Mouse (Mus musculus): ENCODE results near the gene Aoc3. TPM values are rescaled to one million over a fixed set of nuclear protein-coding genes. Genes with fewer than 3 reads are reported as not detected.

Gene Aoc3
- polyA plus RNA-seq (2016; fragmentation: Nextera tagmentation; extraction: Ambion mirVana): 0.05 and 0.06 TPM in 2 replicates

- Histone ChIP-seq H3K4me3 (no peak within 1 kb of the TSS), H3K4me1 (peaks cover 14% of the 10 kb centered on the region), H3K9ac (no peak within 1 kb of the TSS), H3K27ac (no peak within 1 kb of the TSS), H3K9me3 (replicated peaks) (no peaks in the 10 kb centered on the region), H3K27me3 (replicated peaks) (no peaks in the 10 kb centered on the region), H3K4me2 (no peak within 1 kb of the TSS), H3K36me3 (peaks cover 20% of the 10 kb centered on the region)
- no peak for ATAC-seq
- 63% methylated on average over 7 of the region's 7 CpGs for WGBS (ENCODE audit: insufficient replicate concordance)
Measured at GRCm38 (mm10) chr11:101330371-101330924, at the start of gene Aoc3. Aoc3 (plus strand) TSS chr11:101330605.

- Histone ChIP-seq H3K27me3 (replicated peaks) (peaks cover 6% of the 10 kb centered on the region; the same call in 1 of the 2 replicates), H3K9me3 (replicated peaks) (no peaks in the 10 kb centered on the region), H3K4me2 (no peak overlapping the region), H3K4me1 (peaks cover 38% of the 10 kb centered on the region), H3K9ac (no peak overlapping the region), H3K36me3 (peaks cover 31% of the 10 kb centered on the region), H3K27ac (no peak overlapping the region), H3K4me3 (no peak overlapping the region)
- ATAC-seq: no peak
- 59% methylated on average over 7 of the region's 7 CpGs for WGBS (ENCODE audit: insufficient replicate concordance)
Measured at GRCm38 (mm10) chr11:101280837-101281236, 49.6 kb upstream of the Aoc3 start.

GRCm38 (mm10) chr11:101282896-101283295 lies 47.5 kb upstream of the Aoc3 start:
- WGBS (ENCODE audit: insufficient replicate concordance): 57% methylated on average over 5 of the region's 5 CpGs
- Histone ChIP-seq H3K27me3 (replicated peaks) (peaks cover 6% of the 10 kb centered on the region; the same call in 1 of the 2 replicates), H3K4me1 (peaks cover 17% of the 10 kb centered on the region), H3K27ac (no peak overlapping the region), H3K36me3 (peaks cover 33% of the 10 kb centered on the region), H3K4me2 (no peak overlapping the region), H3K4me3 (no peak overlapping the region), H3K9ac (no peak overlapping the region), H3K9me3 (replicated peaks) (no peaks in the 10 kb centered on the region)
- no peak for ATAC-seq

- Histone ChIP-seq H3K4me3 (no peak overlapping the region), H3K9ac (no peak overlapping the region), H3K27ac (no peak overlapping the region), H3K4me1 (peaks cover 14% of the 10 kb centered on the region), H3K9me3 (replicated peaks) (no peaks in the 10 kb centered on the region), H3K36me3 (peaks cover 42% of the 10 kb centered on the region), H3K4me2 (no peak overlapping the region), H3K27me3 (replicated peaks) (peaks cover 6% of the 10 kb centered on the region; the same call in 1 of the 2 replicates)
- no peak for ATAC-seq
- 69% methylated on average over 4 of the region's 4 CpGs for WGBS (ENCODE audit: insufficient replicate concordance)
Measured at GRCm38 (mm10) chr11:101283805-101284204, 46.6 kb upstream of the Aoc3 start.

- Histone ChIP-seq H3K27me3 (replicated peaks) (no peaks in the 10 kb centered on the region), H3K4me1 (peaks cover 4% of the 10 kb centered on the region; the same call in 1 of the 2 replicates), H3K4me2 (no peak overlapping the region), H3K27ac (no peak overlapping the region), H3K9me3 (replicated peaks) (no peaks in the 10 kb centered on the region), H3K4me3 (no peak overlapping the region), H3K36me3 (peaks cover 77% of the 10 kb centered on the region), H3K9ac (no peak overlapping the region)
- WGBS (ENCODE audit: insufficient replicate concordance): 64% methylated on average over 9 of the region's 9 CpGs
- no peak for ATAC-seq
Measured at GRCm38 (mm10) chr11:101287306-101287705, 43.1 kb upstream of the Aoc3 start.

GRCm38 (mm10) chr11:101291231-101291630 lies 39.2 kb upstream of the Aoc3 start:
- H3K27ac ChIP-seq: no peak overlapping the region
- H3K9ac ChIP-seq: no peak overlapping the region
- no peaks in the 10 kb centered on the region for H3K27me3 ChIP-seq (replicated peaks)
- no peaks in the 10 kb centered on the region for H3K4me1 ChIP-seq
- H3K9me3 ChIP-seq (replicated peaks): no peaks in the 10 kb centered on the region
- ATAC-seq: no peak
- no peak overlapping the region for H3K4me3 ChIP-seq
- H3K36me3 ChIP-seq: peaks cover 98% of the 10 kb centered on the region
- 92% methylated on average over 8 of the region's 8 CpGs for WGBS (ENCODE audit: insufficient replicate concordance)
- no peak overlapping the region for H3K4me2 ChIP-seq

GRCm38 (mm10) chr11:101295191-101295590 lies 35.2 kb upstream of the Aoc3 start:
- H3K4me1 ChIP-seq: peaks cover 13% of the 10 kb centered on the region
- no peak overlapping the region for H3K4me2 ChIP-seq
- no peak for ATAC-seq
- H3K9ac ChIP-seq: no peak overlapping the region
- H3K4me3 ChIP-seq: no peak overlapping the region
- H3K9me3 ChIP-seq (replicated peaks): no peaks in the 10 kb centered on the region
- H3K27ac ChIP-seq: no peak overlapping the region
- H3K27me3 ChIP-seq (replicated peaks): no peaks in the 10 kb centered on the region
- H3K36me3 ChIP-seq: peaks cover 99% of the 10 kb centered on the region
- 89% methylated on average over 8 of the region's 8 CpGs for WGBS (ENCODE audit: insufficient replicate concordance)

- H3K4me2 ChIP-seq: peak overlapping the region; percentile 92
- ATAC-seq: no peak
- peak overlapping the region; percentile 86 for H3K27ac ChIP-seq
- H3K9ac ChIP-seq: peak overlapping the region; percentile 95
- H3K9me3 ChIP-seq (replicated peaks): no peaks in the 10 kb centered on the region
- peaks cover 44% of the 10 kb centered on the region for H3K36me3 ChIP-seq
- peak overlapping the region; percentile 96 for H3K4me3 ChIP-seq
- H3K4me1 ChIP-seq: peaks cover 37% of the 10 kb centered on the region
- WGBS (ENCODE audit: insufficient replicate concordance): 55% methylated on average over 7 of the region's 7 CpGs
- H3K27me3 ChIP-seq (replicated peaks): no peaks in the 10 kb centered on the region
Measured at GRCm38 (mm10) chr11:101300881-101301280, 29.5 kb upstream of the Aoc3 start.

- H3K4me1 ChIP-seq: peaks cover 37% of the 10 kb centered on the region
- peak overlapping the region; percentile 86 for H3K27ac ChIP-seq
- peak; percentile 50 for ATAC-seq
- peak overlapping the region; percentile 92 for H3K4me2 ChIP-seq
- WGBS (ENCODE audit: insufficient replicate concordance): 7% methylated on average over 26 of the region's 26 CpGs
- H3K9ac ChIP-seq: peak overlapping the region; percentile 95
- H3K9me3 ChIP-seq (replicated peaks): no peaks in the 10 kb centered on the region
- H3K36me3 ChIP-seq: peaks cover 38% of the 10 kb centered on the region
- peak overlapping the region; percentile 96 for H3K4me3 ChIP-seq
- H3K27me3 ChIP-seq (replicated peaks): peaks cover 5% of the 10 kb centered on the region; the same call in 1 of the 2 replicates
Measured at GRCm38 (mm10) chr11:101301299-101302003, 29.0 kb upstream of the Aoc3 start.

- 8% methylated on average over 39 of the region's 39 CpGs for WGBS (ENCODE audit: insufficient replicate concordance)
- H3K27me3 ChIP-seq (replicated peaks): peaks cover 11% of the 10 kb centered on the region; the same call in 1 of the 2 replicates
- H3K9ac ChIP-seq: peak within 1 kb of the TSS; percentile 95
- peaks cover 37% of the 10 kb centered on the region for H3K4me1 ChIP-seq
- H3K4me3 ChIP-seq: peak within 1 kb of the TSS; percentile 96
- H3K9me3 ChIP-seq (replicated peaks): no peaks in the 10 kb centered on the region
- peak; percentile 94 for ATAC-seq
- H3K27ac ChIP-seq: peak within 1 kb of the TSS; percentile 86
- peak within 1 kb of the TSS; percentile 92 for H3K4me2 ChIP-seq
- H3K36me3 ChIP-seq: peaks cover 31% of the 10 kb centered on the region
Measured at GRCm38 (mm10) chr11:101302004-101302798, 28.2 kb upstream of the Aoc3 start, which contains the start of gene Becn1. Becn1 (minus strand) TSS chr11:101302286.

- H3K9ac ChIP-seq: no peak overlapping the region
- no peak overlapping the region for H3K4me2 ChIP-seq
- ATAC-seq: no peak
- no peaks in the 10 kb centered on the region for H3K36me3 ChIP-seq
- peaks cover 17% of the 10 kb centered on the region; the same call in 1 of the 2 replicates for H3K27me3 ChIP-seq (replicated peaks)
- H3K27ac ChIP-seq: no peak overlapping the region
- H3K4me1 ChIP-seq: peaks cover 8% of the 10 kb centered on the region; the same call in 1 of the 2 replicates
- H3K4me3 ChIP-seq: no peak overlapping the region
- 37% methylated on average over 5 of the region's 5 CpGs for WGBS (ENCODE audit: insufficient replicate concordance)
- no peaks in the 10 kb centered on the region for H3K9me3 ChIP-seq (replicated peaks)
Measured at GRCm38 (mm10) chr11:101307744-101308143, 22.7 kb upstream of the Aoc3 start.

Data from liver, embryonic 12.5 days (tissue).